Mouse (Mus musculus) liver, postnatal 0 days (tissue): ENCODE data around the gene Smim10l2a.

Experiments used
- CTCF ChIP-seq: sonication (generic); IDR thresholded peaks from 2 replicates; pipeline ENCODE4 v1.5.1; 2016; ENCODE audit warnings: antibody characterized with exemption, low read depth
- EP300 ChIP-seq: IDR thresholded peaks from 2 replicates; pipeline ENCODE4 v1.6.1; 2016; ENCODE audit warnings: antibody characterized with exemption, low read depth, mild to moderate bottlenecking

GRCm38 (mm10) chrX:56404646-56405045 lies 30.3 kb downstream of the Smim10l2a start:
- TF ChIP-seq CTCF (no peak), EP300 (no peak)
